Comparison of ENCODE assay signal across 28 mouse cellular contexts in genomic region chr16:31846763-31847162, GRCm38 (mm10). TPM values are rescaled to one million over a fixed set of nuclear protein-coding genes. Genes with fewer than 3 reads are reported as not detected.
DNase-seq lines count a peak whose midpoint lies in the region; ATAC-seq and TF ChIP-seq lines count a peak whose summit lies in the region.
"Had no signal": no experiment of that assay in that cellular context is flagged by ENCODE, and none has a peak within 500 bp of the region (broad histone marks: within the 10 kb centered on the region; RNA-seq: fewer than 3 reads in every experiment).

No protein-coding gene starts in this region.

- no peak overlapping the region for H3K9ac ChIP-seq in hindbrain, embryonic 12.5 days
- H3K9ac ChIP-seq in hindbrain, embryonic 14.5 days = no peak overlapping the region
- no peak overlapping the region for H3K9ac ChIP-seq in midbrain, embryonic 16.5 days (ENCODE audit: low read depth, low read length)
- H3K9ac ChIP-seq: embryonic facial prominence, embryonic 12.5 days; heart, embryonic 15.5 days; limb, embryonic 12.5 days; liver, postnatal 0 days; neural tube, embryonic 12.5 days had no signal

- H3K4me2 ChIP-seq in hindbrain, embryonic 12.5 days (replicated peaks) = no peak overlapping the region
- peak overlapping the region; percentile 28 for H3K4me2 ChIP-seq in hindbrain, embryonic 14.5 days (replicated peaks)
- peak overlapping the region; percentile 37 for H3K4me2 ChIP-seq in midbrain, embryonic 16.5 days (ENCODE audit: low read length)
- H3K4me2 ChIP-seq: embryonic facial prominence, embryonic 12.5 days; heart, embryonic 15.5 days; limb, embryonic 12.5 days; liver, embryonic 11.5 days; neural tube, embryonic 12.5 days had no signal

- H3K9me3 ChIP-seq in hindbrain, embryonic 10.5 days = no peaks in the 10 kb centered on the region
- no peaks in the 10 kb centered on the region for H3K9me3 ChIP-seq in hindbrain, embryonic 12.5 days (replicated peaks)
- H3K9me3 ChIP-seq in hindbrain, embryonic 14.5 days (ENCODE audit: control insufficient read depth, low read length) = no peaks in the 10 kb centered on the region
- no peaks in the 10 kb centered on the region for H3K9me3 ChIP-seq in midbrain, embryonic 16.5 days (replicated peaks; ENCODE audit: control insufficient read depth, low read length, poor library complexity, severe bottlenecking)
- H3K9me3 ChIP-seq: embryonic facial prominence, embryonic 12.5 days; G1E; heart, embryonic 15.5 days; limb, embryonic 12.5 days; neural tube, embryonic 12.5 days had no signal

- H3K27ac ChIP-seq in hindbrain, embryonic 10.5 days = no peak overlapping the region
- no peak overlapping the region for H3K27ac ChIP-seq in hindbrain, embryonic 12.5 days
- H3K27ac ChIP-seq in hindbrain, embryonic 14.5 days = no peak overlapping the region
- peak overlapping the region; percentile 61 for H3K27ac ChIP-seq in midbrain, embryonic 16.5 days (ENCODE audit: low read length)
- no peak overlapping the region for H3K27ac ChIP-seq in kidney, adult 2 months (ENCODE audit: insufficient read depth, low read depth, low read length)
- H3K27ac ChIP-seq: embryonic facial prominence, embryonic 12.5 days; heart, embryonic 15.5 days; limb, embryonic 12.5 days; neural tube, embryonic 12.5 days had no signal

- H3K36me3 ChIP-seq in hindbrain, embryonic 10.5 days = peaks cover 17% of the 10 kb centered on the region; the same call in 1 of the 2 replicates
- H3K36me3 ChIP-seq in hindbrain, embryonic 12.5 days = no peaks in the 10 kb centered on the region
- H3K36me3 ChIP-seq in hindbrain, embryonic 14.5 days (replicated peaks; ENCODE audit: control insufficient read depth, insufficient read depth) = no peaks in the 10 kb centered on the region
- H3K36me3 ChIP-seq in midbrain, embryonic 16.5 days (ENCODE audit: control insufficient read depth, insufficient read depth, low read length) = no peaks in the 10 kb centered on the region
- no peaks in the 10 kb centered on the region for H3K36me3 ChIP-seq in kidney, adult 2 months (ENCODE audit: control insufficient read depth, insufficient read depth, low read length)
- H3K36me3 ChIP-seq: heart, embryonic 15.5 days; neural tube, embryonic 12.5 days had no signal

- H3K27me3 ChIP-seq in hindbrain, embryonic 10.5 days (ENCODE audit: insufficient read depth, poor library complexity, severe bottlenecking) = no peaks in the 10 kb centered on the region
- no peaks in the 10 kb centered on the region for H3K27me3 ChIP-seq in hindbrain, embryonic 12.5 days
- no peaks in the 10 kb centered on the region for H3K27me3 ChIP-seq in hindbrain, embryonic 14.5 days (ENCODE audit: control insufficient read depth, insufficient read depth, low read length)
- no peaks in the 10 kb centered on the region for H3K27me3 ChIP-seq in midbrain, embryonic 16.5 days (ENCODE audit: control insufficient read depth, insufficient read depth, low read depth, low read length)
- H3K27me3 ChIP-seq in kidney, adult 2 months (replicated peaks; ENCODE audit: control insufficient read depth, insufficient read depth, low read length) = no peaks in the 10 kb centered on the region
- H3K27me3 ChIP-seq: CH12.LX; embryonic facial prominence, embryonic 12.5 days; heart, embryonic 15.5 days; limb, embryonic 12.5 days; neural tube, embryonic 12.5 days; Patski had no signal

- no peak for TF ChIP-seq POLR2A in brain, embryonic 14.5 days (IDR thresholded peaks at IDR 0.05; ENCODE audit: borderline replicate concordance, extremely low read depth, insufficient read depth, insufficient read length, poor library complexity, severe bottlenecking)
- TF ChIP-seq POLR2A in kidney, adult 2 months (IDR thresholded peaks at IDR 0.05; ENCODE audit: low read depth, low read length) = no peak

- ATAC-seq in hindbrain, embryonic 12.5 days (ENCODE audit: low FRiP score) = no peak
- ATAC-seq in hindbrain, embryonic 14.5 days (ENCODE audit: low FRiP score) = no peak
- ATAC-seq in midbrain, embryonic 16.5 days = no peak
- ATAC-seq: intestine, embryonic 16.5 days; liver, postnatal 0 days; lung, postnatal 0 days; Patski had no signal

- TF ChIP-seq CTCF in brain, embryonic 14.5 days (IDR thresholded peaks at IDR 0.05; ENCODE audit: borderline replicate concordance, extremely low read depth, insufficient read depth, insufficient read length) = no peak
- TF ChIP-seq CTCF in kidney, adult 2 months (conservative IDR thresholded peaks at IDR 0.05; ENCODE audit: insufficient read depth, insufficient read length, low read depth, low read length) = no peak

- no peak overlapping the region for H3K4me3 ChIP-seq in hindbrain, embryonic 10.5 days
- H3K4me3 ChIP-seq in hindbrain, embryonic 12.5 days = no peak overlapping the region
- peak overlapping the region; percentile 11; the same call in 1 of the 2 replicates for H3K4me3 ChIP-seq in hindbrain, embryonic 14.5 days (replicated peaks; ENCODE audit: low read length)
- H3K4me3 ChIP-seq in midbrain, embryonic 16.5 days (ENCODE audit: low read depth, low read length) = peak overlapping the region; percentile 12
- no peak overlapping the region for H3K4me3 ChIP-seq in kidney, adult 2 months (ENCODE audit: insufficient read depth, low read depth, low read length)
- H3K4me3 ChIP-seq: embryonic facial prominence, embryonic 12.5 days; heart, embryonic 15.5 days; limb, embryonic 12.5 days; neural tube, embryonic 12.5 days had no signal

- WGBS in hindbrain, embryonic 10.5 days = 65% methylated on average over 10 of the region's 10 CpGs
- WGBS in hindbrain, embryonic 12.5 days = 64% methylated on average over 10 of the region's 10 CpGs
- 44% methylated on average over 10 of the region's 10 CpGs for WGBS in hindbrain, embryonic 14.5 days
- 54% methylated on average over 10 of the region's 10 CpGs for WGBS in midbrain, embryonic 16.5 days
- 78% methylated on average over 10 of the region's 10 CpGs for WGBS in kidney, adult 2 months

- peak; percentile 3 for DNase-seq in hindbrain, embryonic 10.5 days (ENCODE audit: low spot score)
- peak; percentile 52 for DNase-seq in brain, embryonic 14.5 days (ENCODE audit: low read depth)
- peak; percentile 38 for DNase-seq in hindbrain, embryonic 14.5 days (ENCODE audit: low spot score)
- no peak for DNase-seq in right cerebral cortex, postnatal 14 days
- no peak for DNase-seq in urinary bladder, postnatal 14 days (ENCODE audit: low spot score)
- no peak for DNase-seq in kidney, adult 2 months
- DNase-seq: adrenal gland, adult 2 months; cerebellum, adult 8-10 months; heart, postnatal 36 days; kidney, postnatal 36 days; layer of hippocampus, postnatal 36 days; liver, postnatal 0 days; right cerebral cortex, postnatal 4 days; thymus, postnatal 25 days had no signal

- H3K4me1 ChIP-seq in hindbrain, embryonic 10.5 days (replicated peaks) = no peaks in the 10 kb centered on the region; the same call in 1 of the 2 replicates
- H3K4me1 ChIP-seq in hindbrain, embryonic 12.5 days = no peaks in the 10 kb centered on the region
- no peaks in the 10 kb centered on the region for H3K4me1 ChIP-seq in hindbrain, embryonic 14.5 days (replicated peaks; ENCODE audit: control insufficient read depth, insufficient read depth, low read length)
- H3K4me1 ChIP-seq in midbrain, embryonic 16.5 days (ENCODE audit: control insufficient read depth, insufficient read depth, low read length) = no peaks in the 10 kb centered on the region
- no peaks in the 10 kb centered on the region for H3K4me1 ChIP-seq in kidney, adult 2 months (ENCODE audit: control insufficient read depth, insufficient read depth, low read length)
- H3K4me1 ChIP-seq: embryonic facial prominence, embryonic 12.5 days; heart, embryonic 15.5 days; limb, embryonic 12.5 days; neural tube, embryonic 12.5 days had no signal

RNA-seq across cellular contexts. Expression of gene Meltf, which starts 31.8 kb away (rescaled TPM):
- 0.07 and 0.20 TPM in 2 replicates for polyA plus RNA-seq in hindbrain, embryonic 10.5 days (2016; fragmentation: Nextera tagmentation; extraction: Ambion mirVana)
- 0.40 and 0.60 TPM in 2 replicates for polyA plus RNA-seq in hindbrain, embryonic 12.5 days (2016; fragmentation: Nextera tagmentation; extraction: Ambion mirVana)
- 0.15 and 0.16 TPM in 2 replicates for polyA plus RNA-seq in brain, embryonic 14.5 days (2012; rRNA removed)
- 0.17 and 0.22 TPM in 2 replicates for polyA plus RNA-seq in hindbrain, embryonic 14.5 days (2014; fragmentation: Nextera tagmentation; extraction: Ambion mirVana)
- polyA plus RNA-seq in midbrain, embryonic 16.5 days (2015; fragmentation: Nextera tagmentation; extraction: Ambion mirVana) = 0.07 and 0.28 TPM in 2 replicates
- polyA plus RNA-seq in kidney, adult 2 months (2012; rRNA removed) = 0.11 and 0.14 TPM in 2 replicates
- polyA plus RNA-seq: forebrain, embryonic 11.5 days; G1E; kidney, embryonic 14.5 days; lung, postnatal 0 days had no signal

Comparison
In these comparisons a context has a peak if more than half of its experiments do, and no peak if none do; other contexts are left out.
1. H3K4me3 ChIP-seq: peak in hindbrain, embryonic 14.5 days (single experiment) and midbrain, embryonic 16.5 days (single experiment); none in hindbrain, embryonic 10.5 days (single experiment), hindbrain, embryonic 12.5 days (single experiment) and kidney, adult 2 months (single experiment).
2. DNase-seq: peak in hindbrain, embryonic 10.5 days (single experiment), brain, embryonic 14.5 days (single experiment) and hindbrain, embryonic 14.5 days (single experiment); none in right cerebral cortex, postnatal 14 days (single experiment), urinary bladder, postnatal 14 days (single experiment) and kidney, adult 2 months (single experiment).